Mouse (Mus musculus): ENCODE results near the gene Ugt2b5.
"Not testable (repeated sequence)": the region's sequence is repeated elsewhere in the genome, so short reads cannot be mapped to it uniquely, and the experiment has no call there.

Gene Ugt2b5

DNA sequence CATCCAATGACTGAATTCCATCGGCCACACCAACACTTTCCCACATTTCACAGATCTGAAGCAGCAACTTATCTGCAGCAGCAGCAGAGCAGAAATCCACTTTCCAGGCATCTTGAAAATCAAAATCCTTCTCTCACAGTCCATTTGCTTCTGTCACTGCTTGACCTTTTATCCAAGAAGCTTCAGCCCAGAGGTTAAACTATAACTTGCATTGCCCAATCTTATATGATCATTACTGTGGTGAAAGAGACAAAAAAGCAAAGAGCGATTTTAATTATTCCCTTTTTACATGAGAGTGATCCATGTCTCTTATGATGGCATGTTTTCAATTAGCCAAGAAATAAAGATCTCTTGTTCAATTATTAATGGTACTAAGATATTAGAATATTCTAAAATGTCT lies at the start of gene Ugt2b5:
Ugt2b5 (minus strand) TSS at position 123 of the 400 bp plus-strand sequence.
- not testable (repeated sequence) for DNase-seq (ENCODE audit: low spot score)

DNA sequence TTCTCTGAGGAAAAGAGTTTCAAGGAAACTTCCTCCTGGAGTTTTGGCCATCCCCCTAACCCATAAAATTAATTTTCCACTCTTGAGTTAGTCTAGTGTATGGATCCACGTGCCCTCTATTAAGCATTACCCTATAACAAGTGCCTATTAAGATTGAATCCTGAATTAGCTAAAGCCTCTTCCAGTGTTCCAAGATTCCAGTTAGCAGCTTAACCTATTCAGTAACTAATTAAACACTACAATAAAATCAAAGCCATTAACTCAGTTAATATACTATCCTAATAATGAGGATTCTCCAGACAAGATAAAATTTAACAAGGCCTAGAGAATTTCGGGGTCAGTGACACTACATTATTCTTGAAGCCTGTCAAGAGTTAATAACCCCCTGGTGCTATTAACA lies 35.7 kb upstream of the Ugt2b5 start:
- DNase-seq (ENCODE audit: low spot score) = not testable (repeated sequence)

DNA sequence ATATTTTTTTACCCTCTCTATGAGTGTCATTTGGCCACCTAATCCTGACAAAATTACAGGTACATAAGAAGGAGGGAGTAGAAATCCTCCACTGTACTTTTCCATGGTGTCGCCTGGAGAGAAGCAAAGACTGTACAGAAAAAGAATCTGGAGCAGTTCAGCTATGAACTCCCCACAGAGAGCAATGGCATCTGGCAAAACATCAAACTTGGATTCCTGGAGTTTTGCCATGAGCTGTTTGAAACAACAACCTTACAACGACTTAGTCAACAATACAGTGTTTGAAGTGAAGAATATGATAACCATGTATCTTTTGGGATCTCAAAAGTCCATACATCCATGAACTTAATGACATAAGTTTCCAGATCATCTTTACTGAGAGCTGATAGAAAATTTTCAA lies 34.6 kb upstream of the Ugt2b5 start:
- no peak for DNase-seq (ENCODE audit: low spot score)

DNA sequence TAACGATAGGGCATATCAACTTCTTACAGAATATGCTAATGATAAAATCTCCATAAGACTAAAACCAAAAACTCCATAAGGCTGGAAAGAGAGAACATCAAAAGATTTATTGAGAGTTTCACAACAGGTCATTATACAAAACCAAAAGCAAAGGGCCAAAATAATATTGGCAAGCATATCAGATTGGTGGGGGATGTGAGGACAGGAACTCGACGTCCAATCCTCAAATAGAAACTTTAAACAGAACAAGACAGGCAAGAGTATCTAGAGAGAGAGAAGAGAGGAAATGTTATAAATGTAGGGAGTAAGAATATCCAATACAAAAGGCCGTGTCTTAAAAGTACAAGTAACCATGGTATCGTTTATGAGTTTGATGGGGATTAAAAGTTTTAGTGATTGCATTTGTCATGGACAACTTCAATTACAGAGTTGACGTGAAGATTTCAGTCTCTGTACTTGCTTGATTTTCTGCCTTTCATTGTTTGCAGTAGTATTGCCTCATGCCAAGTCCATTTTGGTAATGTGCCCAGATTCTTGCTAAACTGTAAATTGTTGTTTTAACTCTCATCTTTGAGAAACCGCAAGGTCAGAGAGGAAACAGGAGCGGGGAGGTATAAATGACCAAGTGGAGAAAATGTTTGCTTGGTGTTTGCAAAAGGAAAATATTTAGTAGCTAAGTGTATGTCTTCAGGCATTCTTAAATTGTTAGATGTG lies 7.8 kb upstream of the Ugt2b5 start:
- no peak for DNase-seq (ENCODE audit: low spot score)

DNA sequence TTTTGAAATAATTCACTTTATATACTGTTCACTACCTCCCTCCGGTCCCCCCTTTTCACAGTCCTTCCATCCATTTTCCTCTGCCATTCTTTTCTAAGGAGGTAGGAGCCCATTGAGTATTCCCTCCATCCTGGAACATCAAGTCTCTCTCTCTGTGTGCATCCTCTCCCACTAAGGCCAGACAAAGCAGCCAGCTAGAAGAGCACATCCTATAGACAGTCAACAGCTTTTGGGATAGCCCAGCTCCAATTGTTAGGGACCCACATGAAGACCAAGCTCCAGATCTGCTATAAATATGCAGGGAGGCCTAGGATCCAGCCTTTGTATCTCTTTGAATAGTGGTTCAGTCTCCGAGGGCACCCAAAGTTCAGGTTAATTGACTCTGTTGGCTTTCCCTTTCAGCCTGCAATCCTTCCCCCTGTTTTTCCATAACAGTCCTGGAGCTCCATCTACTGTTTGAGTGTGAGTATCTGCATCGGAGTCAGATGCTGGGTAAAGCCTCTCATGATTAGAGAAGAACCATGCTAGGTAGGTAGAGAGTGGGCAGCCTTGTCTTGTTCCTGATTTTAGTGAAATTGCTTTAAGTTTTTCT lies 2.8 kb upstream of the Ugt2b5 start:
- no peak for DNase-seq (ENCODE audit: low spot score)

DNA sequence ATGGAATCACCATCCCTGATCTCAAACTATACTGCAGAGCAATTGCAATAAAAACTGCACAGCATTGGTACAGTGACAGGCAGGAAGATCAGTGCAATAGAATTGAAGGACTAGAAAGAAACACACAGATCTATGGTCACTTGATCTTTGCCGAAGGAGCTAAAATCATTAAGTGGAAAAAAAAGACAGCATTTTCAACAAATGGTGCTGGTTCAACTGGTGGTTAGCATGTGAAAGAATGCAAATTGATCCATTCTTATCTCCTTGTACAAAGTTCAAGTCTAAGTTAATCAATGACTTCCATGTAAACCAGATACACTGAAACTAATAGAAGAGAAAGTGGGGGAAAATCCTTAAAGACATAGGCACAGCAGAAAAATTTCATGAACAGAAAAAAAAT lies 36.4 kb downstream of the Ugt2b5 start:
- DNase-seq (ENCODE audit: low spot score) = not testable (repeated sequence)

DNA sequence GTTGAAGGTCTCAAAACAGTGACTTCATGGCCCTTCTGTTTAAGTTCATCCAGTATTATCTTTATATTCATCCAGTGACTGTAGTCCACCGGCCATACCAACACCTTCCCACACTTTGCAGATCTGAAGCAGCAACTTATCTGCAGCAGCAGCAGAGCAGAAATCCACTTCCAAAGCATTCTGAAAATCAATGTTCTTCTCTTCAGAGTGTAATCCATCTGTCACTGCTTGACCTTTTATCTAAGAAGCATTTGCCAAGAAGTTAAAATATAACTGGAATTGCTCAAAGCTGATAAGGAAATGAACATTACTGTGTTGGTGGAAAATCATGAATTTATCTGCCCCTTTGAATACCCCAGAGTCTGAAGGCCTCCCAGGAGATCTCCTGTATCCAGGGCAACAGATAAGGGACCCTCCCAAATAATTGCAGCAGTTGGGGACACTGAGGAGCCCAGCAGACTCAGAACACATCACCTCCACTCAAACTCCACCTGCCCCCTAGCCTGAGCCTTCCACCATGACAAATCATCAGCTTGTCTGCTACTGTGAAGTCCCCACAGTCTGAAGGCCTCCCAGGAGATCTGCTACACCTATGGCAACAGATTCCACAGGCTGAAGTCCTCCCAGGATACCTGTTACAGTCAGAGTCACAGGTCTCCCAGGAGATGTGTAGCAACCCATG lies 47.6 kb downstream of the Ugt2b5 start, which contains the start of gene Ugt2b36:
Ugt2b36 (minus strand) TSS at position 210 of the 682 bp plus-strand sequence.
- no peak for DNase-seq (ENCODE audit: low spot score)

DNA sequence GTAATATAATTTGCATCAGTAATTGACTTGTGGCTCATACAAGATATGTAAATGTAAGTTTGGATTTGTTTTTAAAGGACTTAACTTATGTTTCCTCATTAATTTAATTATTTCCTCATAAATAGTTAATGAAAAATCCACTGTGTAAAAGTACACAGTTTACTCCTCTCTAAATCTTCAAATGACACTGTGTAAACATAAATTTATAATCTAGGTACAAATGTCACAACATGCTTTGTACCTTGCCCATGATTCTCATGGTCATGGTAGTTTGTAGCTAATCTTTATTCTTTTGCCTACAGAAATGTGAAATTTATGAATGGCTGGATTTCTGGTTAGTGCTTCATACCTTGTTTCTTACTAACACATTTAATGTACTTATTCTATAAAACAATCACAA lies 49.0 kb downstream of the Ugt2b5 start:
- no peak for DNase-seq (ENCODE audit: low spot score)

DNA sequence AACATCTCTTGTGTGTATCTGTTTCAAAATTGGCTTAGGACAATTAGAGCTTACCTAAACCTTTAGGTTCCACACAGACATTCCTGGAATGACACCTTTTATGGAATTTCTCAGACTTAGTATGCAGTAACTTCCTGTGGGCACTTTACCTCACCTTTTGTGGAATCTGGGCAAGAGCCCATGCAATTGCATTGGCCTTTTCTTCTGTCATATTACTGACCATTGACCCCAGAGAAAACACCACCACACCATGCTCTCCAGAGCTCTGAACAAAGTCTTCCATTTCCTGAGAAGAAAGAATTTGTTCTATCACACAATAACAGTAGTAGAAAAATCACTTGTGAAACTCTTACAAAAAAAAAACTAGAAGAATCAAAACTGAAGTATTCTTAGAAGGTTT lies 50.9 kb downstream of the Ugt2b5 start:
- DNase-seq (ENCODE audit: low spot score) = no peak

DNA sequence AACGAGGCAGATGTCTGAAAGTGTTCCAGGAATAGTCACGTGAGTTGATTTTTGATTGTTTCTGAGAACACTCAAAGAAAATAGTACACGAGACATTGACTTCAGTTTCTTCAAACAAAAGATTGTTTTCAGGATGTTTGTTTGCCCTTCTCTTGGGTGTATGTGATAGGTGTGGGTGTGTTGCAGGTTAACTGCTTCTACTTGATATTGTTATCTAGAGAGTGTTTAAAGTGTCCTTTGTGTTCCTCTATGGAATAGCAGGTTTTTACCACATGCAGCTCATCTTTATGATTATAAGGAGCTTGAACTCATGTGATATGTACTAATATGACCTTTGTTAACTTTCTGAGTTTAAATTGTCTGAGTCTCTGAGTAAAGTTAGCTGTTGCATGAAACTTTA lies 53.8 kb downstream of the Ugt2b5 start:
- DNase-seq (ENCODE audit: low spot score) = no peak
